Mouse (Mus musculus): ENCODE results near the gene Itga6. TPM values are rescaled to one million over a fixed set of nuclear protein-coding genes. Genes with fewer than 3 reads are reported as not detected.
A peak's percentile ranks its signal among the peaks of the same experiment; 100 is the strongest.

The Itga6 gene
- total and polyA plus RNA-seq, 2 experiments from 2014 or later, result 16.8 to 52.3 TPM

GRCm38 (mm10) chr2:71787591-71788460 is 42.4 kb downstream of the Itga6 start:
- Histone ChIP-seq H3K27me3 (ENCODE audit: insufficient read depth, low read length) (no peaks in the 10 kb centered on the region; the same call in 1 of the 2 replicates), H3K4me1 (ENCODE audit: insufficient read depth) (peaks cover 3% of the 10 kb centered on the region; the same call in 1 of the 2 replicates), H3K4me3 (ENCODE audit: low read depth, low read length) (peak overlapping the region; percentile 82), H3K4me2 (ENCODE audit: low read depth) (peak overlapping the region; percentile 97), H3K27ac (ENCODE audit: low read depth, low read length) (peak overlapping the region; percentile 64; the same call in 1 of the 2 replicates), H3K9me3 (ENCODE audit: low read length) (no peaks in the 10 kb centered on the region), H3K9ac (peak overlapping the region; percentile 72), H3K36me3 (ENCODE audit: insufficient read depth) (no peaks in the 10 kb centered on the region)
- peak; percentile 40 for TF ChIP-seq CTCF (IDR thresholded peaks at IDR 0.05; ENCODE audit: low read depth)
- ATAC-seq (peak; percentile 30; the same call in 1 of the 2 replicates), DNase-seq (peak; percentile 41)
- 6% methylated on average over 32 of the region's 32 CpGs for WGBS

DNA sequence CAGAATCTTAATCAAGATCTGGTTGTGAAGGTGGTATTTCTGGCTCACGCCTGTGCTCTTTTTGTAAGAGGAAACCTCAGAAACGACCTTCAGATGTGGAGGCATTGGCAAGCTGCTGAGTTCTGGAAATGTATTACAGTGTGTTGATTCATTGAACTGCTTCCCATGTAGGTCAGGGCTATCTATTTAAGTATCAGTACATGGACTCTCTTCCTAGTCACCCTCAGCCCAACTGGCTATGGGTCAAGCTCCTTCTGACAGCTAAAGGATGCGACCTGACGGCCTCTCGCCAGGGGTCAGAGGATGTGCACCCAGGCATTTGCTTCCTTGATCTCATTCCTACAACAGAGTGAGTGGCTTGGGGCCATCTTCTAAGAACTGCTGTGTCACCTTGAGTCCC is 45.3 kb downstream of the Itga6 start:
- Histone ChIP-seq H3K9ac (no peak overlapping the region), H3K4me1 (ENCODE audit: insufficient read depth) (peaks cover 3% of the 10 kb centered on the region; the same call in 1 of the 2 replicates), H3K27me3 (ENCODE audit: insufficient read depth, low read length) (no peaks in the 10 kb centered on the region), H3K36me3 (ENCODE audit: insufficient read depth) (no peaks in the 10 kb centered on the region), H3K9me3 (ENCODE audit: low read length) (no peaks in the 10 kb centered on the region), H3K4me3 (ENCODE audit: low read depth, low read length) (no peak overlapping the region), H3K4me2 (ENCODE audit: low read depth) (no peak overlapping the region), H3K27ac (ENCODE audit: low read depth, low read length) (no peak overlapping the region)
- 91% methylated on average over 5 of the region's 5 CpGs for WGBS
- TF ChIP-seq CTCF (IDR thresholded peaks at IDR 0.05; ENCODE audit: low read depth), result no peak
- ATAC-seq (no peak), DNase-seq (no peak)

DNA sequence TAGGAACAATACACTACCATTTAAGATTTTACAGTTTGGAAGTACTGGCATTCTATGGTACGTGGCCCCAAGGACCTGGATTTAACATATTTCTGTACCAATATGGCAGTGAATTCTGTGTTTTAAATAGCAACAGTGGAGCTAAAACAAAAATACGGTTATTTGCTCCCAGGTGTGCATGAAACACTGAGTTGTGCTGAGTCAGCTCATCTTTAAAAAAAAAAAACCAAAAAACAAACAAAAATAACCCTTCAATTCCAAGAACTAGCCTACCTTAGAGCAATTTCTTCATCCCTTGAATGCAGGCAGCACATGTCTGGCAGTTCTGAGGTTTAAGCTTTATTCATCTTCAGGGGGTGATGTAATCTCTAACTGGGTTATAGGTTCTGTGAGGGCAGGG is 45.8 kb downstream of the Itga6 start:
- Histone ChIP-seq H3K9ac (no peak overlapping the region), H3K4me1 (ENCODE audit: insufficient read depth) (peaks cover 3% of the 10 kb centered on the region; the same call in 1 of the 2 replicates), H3K4me2 (ENCODE audit: low read depth) (no peak overlapping the region), H3K36me3 (ENCODE audit: insufficient read depth) (no peaks in the 10 kb centered on the region), H3K27ac (ENCODE audit: low read depth, low read length) (no peak overlapping the region), H3K9me3 (ENCODE audit: low read length) (no peaks in the 10 kb centered on the region), H3K4me3 (ENCODE audit: low read depth, low read length) (no peak overlapping the region), H3K27me3 (ENCODE audit: insufficient read depth, low read length) (no peaks in the 10 kb centered on the region)
- WGBS, result 92% methylated on average over 2 of the region's 2 CpGs
- no peak for DNase-seq
- ATAC-seq, result no peak
- TF ChIP-seq CTCF (IDR thresholded peaks at IDR 0.05; ENCODE audit: low read depth), result no peak

DNA sequence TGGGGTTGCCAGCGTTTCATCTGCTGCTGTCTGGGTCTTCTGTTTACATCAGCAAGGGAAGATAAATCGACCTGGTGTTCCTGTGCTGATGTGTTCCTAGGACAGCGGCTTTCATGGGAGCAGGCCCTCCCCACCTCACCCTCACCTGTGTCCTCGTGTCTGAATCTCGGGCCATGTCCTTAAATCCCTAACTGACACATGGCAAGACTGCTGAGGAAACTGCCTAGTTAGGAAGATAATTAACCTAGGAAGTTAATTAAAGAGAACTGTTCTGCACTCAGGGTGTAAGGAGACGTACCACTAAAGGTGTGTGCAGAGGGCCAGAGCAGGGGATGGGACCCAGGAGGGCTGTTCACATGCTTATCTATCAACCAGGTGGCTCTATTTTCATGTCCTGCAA is 48.7 kb downstream of the Itga6 start:
- WGBS, result 64% methylated on average over 6 of the region's 6 CpGs
- Histone ChIP-seq H3K4me1 (ENCODE audit: insufficient read depth) (no peaks in the 10 kb centered on the region), H3K9ac (no peak overlapping the region), H3K4me3 (ENCODE audit: low read depth, low read length) (no peak overlapping the region), H3K36me3 (ENCODE audit: insufficient read depth) (no peaks in the 10 kb centered on the region), H3K27me3 (ENCODE audit: insufficient read depth, low read length) (no peaks in the 10 kb centered on the region), H3K9me3 (ENCODE audit: low read length) (no peaks in the 10 kb centered on the region), H3K4me2 (ENCODE audit: low read depth) (no peak overlapping the region), H3K27ac (ENCODE audit: low read depth, low read length) (no peak overlapping the region)
- no peak for TF ChIP-seq CTCF (IDR thresholded peaks at IDR 0.05; ENCODE audit: low read depth)
- DNase-seq (no peak), ATAC-seq (no peak)

GRCm38 (mm10) chr2:71796787-71797186 is 51.4 kb downstream of the Itga6 start:
- no peak for TF ChIP-seq CTCF (IDR thresholded peaks at IDR 0.05; ENCODE audit: low read depth)
- WGBS, result 72% methylated on average over 6 of the region's 6 CpGs
- no peak overlapping the region for H3K4me3 ChIP-seq (ENCODE audit: low read depth, low read length)
- ATAC-seq (no peak), DNase-seq (no peak)
- no peaks in the 10 kb centered on the region for H3K4me1 ChIP-seq (ENCODE audit: insufficient read depth)
- H3K9me3 ChIP-seq (ENCODE audit: low read length), result no peaks in the 10 kb centered on the region
- no peak overlapping the region for H3K4me2 ChIP-seq (ENCODE audit: low read depth)
- H3K27ac ChIP-seq (ENCODE audit: low read depth, low read length), result no peak overlapping the region
- no peak overlapping the region for H3K9ac ChIP-seq
- H3K36me3 ChIP-seq (ENCODE audit: insufficient read depth), result no peaks in the 10 kb centered on the region
- H3K27me3 ChIP-seq (ENCODE audit: insufficient read depth, low read length), result no peaks in the 10 kb centered on the region

DNA sequence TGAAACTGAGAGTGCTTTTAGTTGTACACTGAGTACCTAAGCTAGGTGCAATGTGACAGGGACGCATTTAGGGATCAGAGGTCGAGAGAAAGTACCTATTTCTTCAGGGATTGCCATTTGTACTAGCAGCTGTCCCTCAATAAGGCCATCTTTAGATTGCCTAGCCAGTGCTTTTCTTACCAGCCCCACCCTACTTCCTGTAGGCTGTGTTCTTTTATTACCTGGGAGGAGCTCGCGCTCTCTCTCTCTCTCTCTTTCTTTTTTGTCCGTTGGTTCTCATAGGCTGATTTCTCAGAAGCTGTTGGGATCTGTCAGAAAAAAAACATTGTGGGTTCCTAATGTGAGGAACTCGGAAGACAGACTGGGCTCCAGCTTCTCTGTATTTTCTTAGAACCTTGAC is 55.4 kb downstream of the Itga6 start:
- Histone ChIP-seq H3K36me3 (ENCODE audit: insufficient read depth) (no peaks in the 10 kb centered on the region), H3K4me1 (ENCODE audit: insufficient read depth) (no peaks in the 10 kb centered on the region), H3K27me3 (ENCODE audit: insufficient read depth, low read length) (no peaks in the 10 kb centered on the region), H3K9ac (no peak overlapping the region), H3K9me3 (ENCODE audit: low read length) (no peaks in the 10 kb centered on the region), H3K27ac (ENCODE audit: low read depth, low read length) (no peak overlapping the region), H3K4me3 (ENCODE audit: low read depth, low read length) (no peak overlapping the region), H3K4me2 (ENCODE audit: low read depth) (no peak overlapping the region)
- no peak for TF ChIP-seq CTCF (IDR thresholded peaks at IDR 0.05; ENCODE audit: low read depth)
- no peak for ATAC-seq
- DNase-seq, result no peak
- 76% methylated on average over 6 of the region's 6 CpGs for WGBS

GRCm38 (mm10) chr2:71801691-71802090 is 56.3 kb downstream of the Itga6 start:
- H3K4me1 ChIP-seq (ENCODE audit: insufficient read depth), result no peaks in the 10 kb centered on the region
- no peak for TF ChIP-seq CTCF (IDR thresholded peaks at IDR 0.05; ENCODE audit: low read depth)
- WGBS, result 73% methylated on average over 7 of the region's 7 CpGs
- no peak overlapping the region for H3K4me3 ChIP-seq (ENCODE audit: low read depth, low read length)
- no peak overlapping the region for H3K4me2 ChIP-seq (ENCODE audit: low read depth)
- H3K27me3 ChIP-seq (ENCODE audit: insufficient read depth, low read length), result no peaks in the 10 kb centered on the region
- ATAC-seq (no peak), DNase-seq (no peak)
- no peaks in the 10 kb centered on the region for H3K36me3 ChIP-seq (ENCODE audit: insufficient read depth)
- H3K9ac ChIP-seq, result no peak overlapping the region
- no peak overlapping the region for H3K27ac ChIP-seq (ENCODE audit: low read depth, low read length)
- H3K9me3 ChIP-seq (ENCODE audit: low read length), result no peaks in the 10 kb centered on the region
